Mouse (Mus musculus): ENCODE measurements around the gene Mbip. TPM values are rescaled to one million over a fixed set of nuclear protein-coding genes. Genes with fewer than 3 reads are reported as not detected.

The Mbip gene
- polyA plus RNA-seq (2017; shearing (Covaris generic)) = 10 to 100 TPM; 23.4 to 32.3 TPM

GRCm38 (mm10) chr12:56345367-56346089 is at the start of gene Mbip:
Gene Mbip, minus strand, starts transcription at chr12:56345894.

Other genes starting within 250 kb of the Mbip start
- gene Nkx2-1, start 191.0 kb upstream of the Mbip start, polyA plus RNA-seq (2017; shearing (Covaris generic)) = not detected